Mouse (Mus musculus) cerebellum, adult 2 months (tissue): ENCODE results near the gene Enox1.

ENCODE experiments used
- CTCF ChIP-seq: fragments of 200-500 bp; IDR thresholded peaks from 2 replicates; pipeline ENCODE4 v1.5.1; 2011; ENCODE audit warnings: low read depth, mild to moderate bottlenecking, control low read depth, low read length, moderate library complexity, borderline replicate concordance; ENCODE audit not compliant: insufficient read depth
- POLR2A ChIP-seq: fragments of 200-500 bp; IDR thresholded peaks from 2 replicates; pipeline ENCODE4 v1.6.1; 2011; ENCODE audit warnings: low read length, control low read depth, borderline replicate concordance; ENCODE audit not compliant: insufficient read depth

DNA sequence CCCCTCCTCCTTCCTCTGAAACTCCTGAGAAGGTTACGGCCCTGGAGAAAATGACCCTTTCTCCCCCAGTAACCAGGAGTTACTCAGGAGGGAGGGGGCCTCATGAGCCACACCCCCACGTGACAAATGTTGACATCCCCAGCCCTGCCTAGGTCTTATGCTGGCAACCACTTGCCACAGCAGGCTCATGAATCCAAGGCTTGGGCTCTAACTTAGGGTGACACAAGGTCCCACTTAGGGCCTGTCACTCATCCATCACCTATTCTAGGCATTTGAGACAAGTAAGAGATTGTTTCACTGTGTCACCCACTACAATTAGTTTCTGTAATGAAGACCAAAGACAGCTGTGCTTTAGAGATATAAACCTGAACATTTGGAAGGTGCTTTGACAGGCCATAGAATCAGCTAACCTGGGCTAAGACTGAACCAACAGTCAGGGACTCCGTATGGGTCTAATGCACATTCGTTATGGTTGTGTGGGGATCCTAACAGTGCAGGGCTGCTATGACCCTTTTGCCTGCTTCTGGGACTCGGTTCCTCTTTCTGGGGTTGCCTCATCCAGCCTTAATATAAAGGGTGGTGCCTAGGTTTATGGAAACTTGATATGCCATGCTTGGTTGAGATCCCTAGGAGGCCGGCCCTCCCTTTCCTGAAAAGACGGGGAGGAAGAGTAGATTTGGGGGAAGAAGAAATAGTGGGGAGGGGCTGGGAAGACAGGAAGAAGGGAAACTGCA is 354.7 kb downstream of the Enox1 start:
- TF ChIP-seq POLR2A (no peak), CTCF (no peak)
